Mouse (Mus musculus): ENCODE data around the gene Otp. TPM values are rescaled to one million over a fixed set of nuclear protein-coding genes. Genes with fewer than 3 reads are reported as not detected.
A peak's percentile ranks its signal among the peaks of the same experiment; 100 is the strongest.

The Otp gene
- not detected for total RNA-seq (2021)
- long read RNA-seq, experiment 1: 0 reads
- long read RNA-seq, experiment 2: 0 reads

- no peak for DNase-seq
Measured at GRCm38 (mm10) chr13:94875396-94875880, at the start of gene Otp. Gene Otp, plus strand, starts transcription at chr13:94875602.

DNA sequence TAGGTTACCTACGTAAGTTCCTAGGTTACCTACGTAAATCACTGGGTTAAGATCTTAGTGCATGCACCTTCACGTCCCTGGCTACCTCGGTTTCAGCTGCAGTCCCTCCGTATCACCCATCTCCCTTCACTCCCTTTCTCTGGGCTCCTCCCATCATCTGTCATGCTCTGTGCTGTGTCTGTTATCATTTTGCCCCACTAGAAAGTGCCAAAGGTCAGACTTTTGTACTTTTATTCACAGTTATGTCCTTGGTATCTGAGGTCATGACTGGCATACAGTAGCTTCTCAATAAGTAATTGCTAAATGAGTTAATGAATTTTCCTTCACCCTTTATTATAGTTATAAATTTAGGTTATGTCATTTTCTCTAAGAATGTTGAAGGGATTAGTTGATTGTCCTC is 49.0 kb upstream of the Otp start:
- no peak for DNase-seq

DNA sequence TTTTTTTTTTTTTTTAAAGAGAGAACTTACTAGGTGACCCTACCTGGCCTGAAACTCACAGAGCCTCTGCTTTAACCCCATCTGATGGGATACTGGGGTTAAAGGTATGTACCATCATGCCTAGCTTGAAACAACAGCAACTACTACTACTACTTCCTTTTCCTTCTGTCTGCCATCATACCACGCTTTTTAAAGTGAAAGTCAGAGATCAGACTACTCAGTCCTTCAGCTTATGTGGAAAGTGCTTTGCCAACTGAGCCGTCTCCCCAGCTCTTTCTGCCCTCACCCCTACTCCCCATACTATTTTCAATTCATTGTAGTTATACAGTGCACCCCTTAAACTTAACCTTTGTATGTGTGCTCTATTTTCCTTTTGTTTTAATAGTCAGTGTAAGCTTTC is 48.4 kb upstream of the Otp start:
- no peak for DNase-seq

DNA sequence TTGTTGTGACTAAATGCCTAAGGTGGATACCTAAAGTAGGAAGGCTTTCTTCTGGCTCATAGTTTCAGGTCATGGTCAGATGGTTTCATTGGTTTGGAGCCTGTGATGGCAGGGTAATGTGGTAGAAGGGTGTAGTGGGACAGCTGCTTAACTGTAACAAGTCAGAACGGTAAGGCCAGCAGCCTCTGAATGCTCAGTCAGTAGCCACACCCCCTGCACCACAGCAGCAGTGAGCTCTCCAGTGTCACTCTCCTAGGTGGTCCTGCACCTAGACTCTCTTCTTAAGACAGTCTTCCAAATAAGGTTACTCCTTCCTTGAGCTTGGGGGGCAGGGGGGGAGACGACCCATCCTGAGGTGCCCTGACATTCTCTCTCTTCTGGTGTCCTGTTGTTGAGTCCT is 47.6 kb upstream of the Otp start:
- no peak for DNase-seq

GRCm38 (mm10) chr13:94838047-94838720 is 37.2 kb upstream of the Otp start:
- no peak for DNase-seq

- DNase-seq: no peak
Measured at GRCm38 (mm10) chr13:94838756-94839337, 36.6 kb upstream of the Otp start.

DNA sequence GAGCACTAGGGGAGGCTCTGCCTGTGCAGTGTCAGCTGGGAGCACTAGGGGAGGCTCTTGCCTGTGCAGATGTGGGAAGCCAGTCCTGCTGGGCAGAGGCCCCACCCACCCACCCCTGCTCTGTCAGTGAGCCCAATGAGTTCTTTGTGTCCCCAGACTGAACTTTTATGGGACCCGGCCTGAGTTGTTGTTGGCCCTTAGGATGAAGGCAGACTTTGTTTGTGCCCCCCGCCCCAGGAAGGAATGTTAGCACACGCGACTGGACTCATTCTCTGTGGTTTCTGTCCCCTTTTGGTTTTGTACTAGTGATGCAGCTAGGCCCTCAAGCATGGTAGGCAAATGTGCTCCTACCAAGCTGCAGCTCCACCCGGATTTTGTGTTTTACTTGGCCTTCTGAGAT is 32.2 kb upstream of the Otp start:
- DNase-seq: no peak

- DNase-seq: no peak
Measured at GRCm38 (mm10) chr13:94847870-94848269, 27.5 kb upstream of the Otp start.

- DNase-seq: no peak
Measured at GRCm38 (mm10) chr13:94849351-94849750, 26.1 kb upstream of the Otp start.

GRCm38 (mm10) chr13:94858016-94858575 is 17.3 kb upstream of the Otp start:
- no peak for DNase-seq

DNA sequence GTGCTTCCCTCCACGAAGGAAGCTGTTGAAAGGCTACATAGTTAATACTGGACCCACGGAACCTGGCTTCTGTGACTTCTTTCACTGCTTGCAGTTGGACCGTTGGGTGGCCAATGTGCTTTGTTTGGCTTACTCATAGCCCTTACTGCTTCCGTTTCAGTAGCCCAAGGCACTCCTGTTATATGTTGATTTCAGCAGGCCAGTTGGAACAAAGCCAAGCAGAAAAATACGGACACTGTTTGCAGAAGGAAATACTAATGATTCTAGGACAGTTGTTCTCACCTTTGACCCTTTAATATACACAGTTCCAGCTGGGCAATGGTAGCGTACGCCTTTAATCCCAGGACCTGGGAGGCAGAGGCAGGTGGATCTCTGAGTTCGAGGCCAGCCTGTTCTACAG is 16.1 kb upstream of the Otp start:
- no peak for DNase-seq

DNA sequence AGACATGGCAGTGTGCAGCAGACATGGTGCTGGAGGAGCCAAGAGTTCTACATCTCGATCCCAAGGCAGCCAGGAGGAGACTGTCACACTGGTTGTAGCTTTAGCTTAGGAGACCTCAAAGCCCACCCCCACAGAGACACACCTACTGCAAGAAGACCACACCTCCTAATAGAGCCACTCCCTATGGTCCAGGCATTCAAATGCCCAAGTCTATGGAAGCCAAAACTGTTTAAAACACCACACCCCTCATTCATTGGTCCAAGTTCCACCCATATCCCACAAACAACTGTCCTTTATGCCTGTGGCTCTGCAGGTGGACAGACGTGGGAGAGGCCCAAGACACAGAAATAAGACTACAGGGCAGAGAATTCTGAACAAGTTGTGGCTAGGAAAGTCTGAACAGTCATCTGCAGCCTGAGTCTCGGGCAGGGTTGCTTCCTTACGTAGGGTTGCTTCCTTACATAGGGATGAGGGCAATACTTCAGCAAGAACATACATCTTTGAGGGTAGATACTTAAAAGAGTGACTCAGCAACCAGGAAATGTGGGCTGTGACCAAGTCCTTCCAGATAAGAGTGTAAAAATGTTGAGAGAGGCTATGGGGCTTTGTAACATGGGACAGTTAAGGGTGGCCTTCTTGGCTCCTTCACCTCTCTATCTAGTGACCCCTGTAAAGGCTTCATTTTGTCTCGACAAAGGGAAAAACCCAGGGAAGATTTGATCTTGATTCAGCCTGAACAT is 12.7 kb upstream of the Otp start:
- DNase-seq: no peak

DNA sequence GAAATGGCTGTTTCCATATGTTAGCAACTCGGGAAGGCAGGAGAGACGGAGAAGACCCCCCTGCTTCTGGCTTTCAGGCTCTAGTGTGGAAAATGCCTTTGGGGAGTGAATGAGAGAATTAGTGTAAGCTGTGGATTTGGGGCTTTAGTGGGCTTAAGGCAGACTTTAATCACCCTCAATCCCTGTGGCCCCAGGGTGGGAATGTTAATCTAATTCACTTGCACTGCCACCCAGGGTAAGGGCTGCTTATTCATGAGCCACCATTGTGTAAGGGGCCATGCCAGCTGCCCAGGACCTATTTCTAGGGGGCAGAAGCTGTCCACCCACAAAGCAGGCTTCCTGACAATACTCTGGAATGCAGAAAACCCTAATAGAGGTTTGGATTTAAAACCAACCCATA is 8.5 kb upstream of the Otp start:
- DNase-seq: no peak

DNA sequence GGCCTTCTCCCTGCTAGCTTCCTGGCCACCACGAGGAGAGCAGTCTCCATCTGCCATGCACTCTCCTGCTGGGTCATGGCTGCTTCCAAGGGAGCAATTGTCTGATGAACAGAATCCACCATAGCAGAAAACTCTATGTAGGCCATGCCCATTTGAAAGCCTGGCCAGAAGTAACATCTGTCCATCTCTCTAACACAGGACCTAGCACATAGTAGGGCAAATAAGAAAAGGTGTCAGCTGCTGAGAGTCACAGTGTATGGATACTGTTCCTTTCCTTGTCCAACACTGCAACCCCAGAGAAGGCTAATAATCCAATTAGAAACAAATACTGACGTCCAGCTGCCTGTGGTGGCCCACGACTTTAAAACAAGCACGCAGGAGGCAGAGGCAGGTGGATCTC is 7.6 kb upstream of the Otp start:
- DNase-seq: no peak

DNA sequence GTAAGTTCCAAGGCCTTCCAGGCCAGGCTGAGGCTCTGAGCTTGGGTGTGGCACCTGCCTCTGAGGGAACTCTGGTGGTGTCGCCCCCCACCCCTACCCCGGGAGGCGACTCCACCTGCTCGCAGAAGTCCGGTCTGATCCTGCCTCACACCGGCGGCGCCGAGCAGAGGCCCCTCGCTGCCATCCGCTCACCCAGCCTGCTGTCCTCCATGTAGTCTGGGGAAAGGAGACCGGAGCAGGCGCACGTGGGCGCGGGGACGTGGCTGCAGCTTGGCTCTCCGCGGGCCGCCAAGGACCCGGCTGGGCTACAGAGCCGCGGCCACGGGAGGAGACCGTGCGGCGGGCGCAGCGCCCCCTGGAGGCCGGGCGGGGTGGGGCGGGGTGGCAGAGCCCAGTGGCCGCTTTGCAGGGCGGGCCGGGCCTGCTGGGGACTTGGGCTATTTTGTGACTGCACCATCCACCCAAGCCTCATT is 6.9 kb upstream of the Otp start:
- DNase-seq: peak; percentile 80

GRCm38 (mm10) chr13:94869541-94869940 is 5.9 kb upstream of the Otp start:
- no peak for DNase-seq

DNA sequence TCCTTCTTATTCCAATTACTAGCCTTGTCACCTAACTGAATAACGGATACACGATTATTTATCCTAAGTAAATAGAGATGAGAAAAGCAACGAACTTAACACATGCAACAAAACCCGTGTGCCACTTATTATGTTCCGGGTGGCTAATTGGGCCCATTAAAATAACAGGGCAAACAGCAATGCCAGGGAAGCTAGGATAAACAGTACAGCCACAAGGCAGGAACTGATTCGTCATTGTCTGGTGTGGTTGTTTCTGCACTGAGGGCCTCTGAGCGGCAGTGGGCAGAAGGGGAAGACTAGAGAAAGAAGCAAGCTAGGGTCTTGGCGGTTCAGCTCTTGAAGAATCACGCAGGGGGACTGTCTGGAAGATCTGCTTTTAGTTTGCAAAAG is 5.3 kb upstream of the Otp start:
- no peak for DNase-seq

- DNase-seq: no peak
Measured at GRCm38 (mm10) chr13:94870461-94871186, 4.8 kb upstream of the Otp start.

- no peak for DNase-seq
Measured at GRCm38 (mm10) chr13:94871806-94872320, 3.5 kb upstream of the Otp start.

- no peak for DNase-seq
Measured at GRCm38 (mm10) chr13:94872439-94872838, 3.0 kb upstream of the Otp start.

GRCm38 (mm10) chr13:94873111-94874038 is 2.0 kb upstream of the Otp start:
- no peak for DNase-seq
